Mouse (Mus musculus) stomach, embryonic 15.5 days (tissue): Measurements from ENCODE around the gene Ptp4a2. TPM values are rescaled to one million over a fixed set of nuclear protein-coding genes. Genes with fewer than 3 reads are reported as not detected.

ENCODE experiments used
- ATAC-seq: fragments of 200-750 bp; cut with Nextera tagmentation; 2 replicates; pipeline ENCODE4 v1.8.0; 2017; ENCODE audit warnings: low read depth, moderate number of reproducible peaks, moderate TSS enrichment; ENCODE audit not compliant: insufficient read depth, low FRiP score
- H3K27ac ChIP-seq: fragments of 300-500 bp; sonication (generic); 2 replicates; pipeline ENCODE4 v1.5.1; 2015; ENCODE audit warnings: mild to moderate bottlenecking, inconsistent platforms
- H3K27me3 ChIP-seq: fragments of 300-500 bp; sonication (generic); replicated peaks from 2 replicates; pipeline ENCODE4 v1.6.1; 2015; ENCODE audit warnings: inconsistent platforms
- H3K36me3 ChIP-seq: fragments of 300-500 bp; sonication (generic); 2 replicates; pipeline ENCODE4 v1.6.1; 2015; ENCODE audit warnings: inconsistent platforms
- H3K4me1 ChIP-seq: fragments of 300-500 bp; sonication (generic); 2 replicates; pipeline ENCODE4 v1.6.1; 2015; ENCODE audit warnings: inconsistent platforms
- H3K4me2 ChIP-seq: fragments of 300-500 bp; sonication (generic); 2 replicates; pipeline ENCODE4 v1.6.1; 2015; ENCODE audit warnings: mild to moderate bottlenecking, inconsistent platforms
- H3K4me3 ChIP-seq: fragments of 300-500 bp; sonication (generic); replicated peaks from 2 replicates; pipeline ENCODE4 v1.5.1; 2015; ENCODE audit warnings: inconsistent platforms
- H3K9ac ChIP-seq: fragments of 300-500 bp; sonication (generic); 2 replicates; pipeline ENCODE4 v1.6.1; 2015; ENCODE audit warnings: inconsistent platforms
- H3K9me3 ChIP-seq: fragments of 300-500 bp; sonication (generic); 2 replicates; pipeline ENCODE4 v1.6.1; 2016; ENCODE audit warnings: inconsistent platforms
- WGBS: fragments of 180-500 bp; shearing (Covaris S2); methylation state at CpG from one replicate; pipeline ENCODE4 v1.1.7; 2015; 5-methylcytosine and 5-hydroxymethylcytosine counted together
- polyA plus RNA-seq: library from polyadenylated mRNA; unstranded; fragments of >200 nt; fragmentation: Nextera tagmentation; extraction: Ambion mirVana; gene quantifications from 2 replicates; pipeline ENCODE4 v1.2.1, GENCODE M21; 2015

Ptp4a2 gene
- polyA plus RNA-seq, 1 experiment from 2014 or later, result 318 TPM

DNA sequence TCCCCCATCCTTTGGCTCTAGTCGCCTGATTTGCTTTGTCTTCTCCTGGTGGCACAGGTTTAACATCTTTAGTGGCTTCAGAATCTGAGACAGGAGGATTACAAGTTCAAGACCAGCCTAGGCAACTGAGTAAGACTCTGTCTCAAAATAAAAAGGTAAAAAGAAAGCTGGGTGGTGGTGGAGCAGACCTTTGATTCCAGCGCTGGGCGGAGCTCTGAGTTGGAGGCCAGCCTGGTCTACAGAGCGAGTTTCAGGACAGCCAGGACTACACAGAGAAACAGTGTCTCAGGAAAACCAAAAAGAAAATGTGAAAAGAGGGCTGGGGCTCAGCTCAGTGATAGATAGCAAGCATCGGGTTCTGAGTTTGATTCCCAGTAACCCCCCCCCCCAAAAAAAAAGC is 27.5 kb upstream of the Ptp4a2 start:
- Histone ChIP-seq H3K36me3 (no peaks in the 10 kb centered on the region), H3K27ac (no peak overlapping the region), H3K4me3 (no peak overlapping the region), H3K4me2 (no peak overlapping the region), H3K27me3 (no peaks in the 10 kb centered on the region), H3K4me1 (0 out of 2 replicates have a peak, but pooled peaks cover 2% of the 10 kb centered on the region), H3K9ac (no peak overlapping the region), H3K9me3 (no peaks in the 10 kb centered on the region)
- WGBS, result 77% methylated on average over 5 of the region's 5 CpGs
- ATAC-seq, result no peak

DNA sequence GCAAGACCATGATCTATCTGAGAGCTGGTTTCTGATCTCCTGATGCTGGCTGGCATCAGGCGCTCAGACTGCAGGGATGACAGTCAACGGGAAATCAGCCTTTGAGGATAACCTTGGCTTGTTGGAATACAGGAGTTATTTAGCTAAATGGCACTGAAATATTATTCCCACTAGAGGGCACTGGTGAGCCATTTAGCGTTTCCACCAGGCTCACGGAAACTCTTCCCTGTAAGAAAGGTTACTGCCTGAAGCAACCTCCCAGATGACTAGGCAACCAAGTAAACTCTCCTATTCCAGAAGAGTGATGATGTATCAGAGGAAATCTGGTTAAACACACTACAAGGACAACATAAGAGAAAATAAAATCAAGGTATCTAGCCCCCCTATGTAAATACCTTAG is 25.8 kb upstream of the Ptp4a2 start:
- Histone ChIP-seq H3K27ac (no peak overlapping the region), H3K27me3 (no peaks in the 10 kb centered on the region), H3K9me3 (no peaks in the 10 kb centered on the region), H3K9ac (no peak overlapping the region), H3K36me3 (no peaks in the 10 kb centered on the region), H3K4me1 (0 out of 2 replicates have a peak, but pooled peaks cover 2% of the 10 kb centered on the region), H3K4me2 (no peak overlapping the region), H3K4me3 (no peak overlapping the region)
- 1% methylated on average over 4 of the region's 4 CpGs for WGBS
- no peak for ATAC-seq

- no peaks in the 10 kb centered on the region for H3K4me1 ChIP-seq
- no peak for ATAC-seq
- 39% methylated on average over 8 of the region's 8 CpGs for WGBS
- H3K27ac ChIP-seq, result no peak overlapping the region
- no peak overlapping the region for H3K9ac ChIP-seq
- H3K27me3 ChIP-seq, result no peaks in the 10 kb centered on the region
- H3K4me3 ChIP-seq, result no peak overlapping the region
- no peaks in the 10 kb centered on the region for H3K9me3 ChIP-seq
- H3K36me3 ChIP-seq, result no peaks in the 10 kb centered on the region
- no peak overlapping the region for H3K4me2 ChIP-seq
Measured at GRCm38 (mm10) chr4:129788693-129789092, 22.3 kb upstream of the Ptp4a2 start.

GRCm38 (mm10) chr4:129789635-129790034 is 21.4 kb upstream of the Ptp4a2 start:
- no peak for ATAC-seq
- Histone ChIP-seq H3K27ac (no peak overlapping the region), H3K27me3 (no peaks in the 10 kb centered on the region), H3K4me2 (no peak overlapping the region), H3K4me1 (peaks cover 3% of the 10 kb centered on the region), H3K4me3 (no peak overlapping the region), H3K9me3 (no peaks in the 10 kb centered on the region), H3K9ac (no peak overlapping the region), H3K36me3 (no peaks in the 10 kb centered on the region)
- WGBS, result 95% methylated on average over 2 of the region's 2 CpGs

DNA sequence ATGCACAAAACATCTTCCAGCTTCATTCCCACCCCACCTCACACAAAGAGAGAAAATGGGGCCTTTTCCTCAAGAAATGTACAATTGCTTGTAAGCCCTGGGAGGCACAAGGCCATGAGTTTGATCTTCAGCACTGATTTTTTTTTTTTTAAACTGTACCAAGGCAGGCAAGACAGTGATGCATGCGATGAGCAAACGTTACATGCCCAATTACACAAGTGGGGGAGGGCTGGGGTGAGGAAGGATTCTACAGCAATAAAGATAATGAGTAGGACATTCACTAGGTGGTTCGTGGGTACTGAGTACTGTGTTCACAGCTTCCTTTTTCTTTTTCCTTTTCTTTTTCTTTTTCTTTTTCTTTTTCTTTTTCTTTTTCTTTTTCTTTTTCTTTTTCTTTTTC is 20.5 kb upstream of the Ptp4a2 start:
- Histone ChIP-seq H3K27ac (no peak overlapping the region), H3K9ac (no peak overlapping the region), H3K4me3 (no peak overlapping the region), H3K36me3 (no peaks in the 10 kb centered on the region), H3K4me2 (no peak overlapping the region), H3K9me3 (no peaks in the 10 kb centered on the region), H3K27me3 (no peaks in the 10 kb centered on the region), H3K4me1 (peaks cover 12% of the 10 kb centered on the region)
- no peak for ATAC-seq
- 69% methylated on average over 3 of the region's 3 CpGs for WGBS

GRCm38 (mm10) chr4:129791399-129791798 is 19.6 kb upstream of the Ptp4a2 start:
- no peaks in the 10 kb centered on the region for H3K9me3 ChIP-seq
- H3K27me3 ChIP-seq, result no peaks in the 10 kb centered on the region
- H3K9ac ChIP-seq, result no peak overlapping the region
- H3K36me3 ChIP-seq, result no peaks in the 10 kb centered on the region
- ATAC-seq, result no peak
- H3K4me2 ChIP-seq, result no peak overlapping the region
- H3K27ac ChIP-seq, result no peak overlapping the region
- no peak overlapping the region for H3K4me3 ChIP-seq
- WGBS, result 27% methylated on average over 1 of the region's 1 CpGs
- peaks cover 21% of the 10 kb centered on the region for H3K4me1 ChIP-seq

DNA sequence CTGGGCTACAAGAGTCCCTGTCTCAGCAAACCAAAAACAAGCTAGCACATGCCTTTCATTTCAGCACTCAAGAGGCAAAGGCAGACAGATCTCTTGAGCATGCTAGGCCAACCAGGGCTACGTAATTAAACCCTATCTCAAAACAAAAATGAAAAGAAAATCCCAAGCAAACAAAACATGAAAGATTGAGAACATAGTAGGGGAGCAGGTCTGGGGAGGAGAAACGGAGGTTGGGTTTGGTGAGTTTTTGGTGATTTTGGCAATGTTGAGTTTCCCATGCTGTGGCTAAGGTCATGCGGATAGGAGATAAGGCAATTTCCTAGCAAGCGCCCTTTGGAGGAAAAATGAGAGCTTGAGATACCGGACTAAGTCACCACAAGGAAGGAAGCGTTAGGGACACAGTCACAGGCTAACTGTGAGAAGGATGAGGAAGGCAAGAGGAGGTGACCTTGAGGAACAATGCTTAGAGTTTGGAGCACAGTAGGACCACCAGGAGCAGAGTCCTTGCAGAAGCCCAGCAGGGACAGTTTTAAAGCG is 18.3 kb upstream of the Ptp4a2 start:
- no peaks in the 10 kb centered on the region for H3K27me3 ChIP-seq

GRCm38 (mm10) chr4:129793713-129794329 is 17.2 kb upstream of the Ptp4a2 start:
- no peaks in the 10 kb centered on the region for H3K27me3 ChIP-seq
- H3K4me1 ChIP-seq, result peaks cover 21% of the 10 kb centered on the region
- no peaks in the 10 kb centered on the region for H3K36me3 ChIP-seq
- 62% methylated on average over 5 of the region's 5 CpGs for WGBS
- H3K9ac ChIP-seq, result no peak overlapping the region
- peak overlapping the region; percentile 95 for H3K27ac ChIP-seq
- no peak overlapping the region for H3K4me2 ChIP-seq
- ATAC-seq, result peak; percentile 82
- no peak overlapping the region for H3K4me3 ChIP-seq
- H3K9me3 ChIP-seq, result no peaks in the 10 kb centered on the region

More for the DNA sequence above, 18.3 kb upstream of the Ptp4a2 start:
- H3K36me3 ChIP-seq, result no peaks in the 10 kb centered on the region
- no peak overlapping the region for H3K4me3 ChIP-seq
- H3K9me3 ChIP-seq, result no peaks in the 10 kb centered on the region
- WGBS, result 77% methylated on average over 7 of the region's 7 CpGs
- no peak overlapping the region for H3K27ac ChIP-seq
- ATAC-seq, result no peak
- H3K9ac ChIP-seq, result no peak overlapping the region
- no peak overlapping the region for H3K4me2 ChIP-seq
- peaks cover 21% of the 10 kb centered on the region for H3K4me1 ChIP-seq

- peak; percentile 74 for ATAC-seq
- Histone ChIP-seq H3K4me3 (peak overlapping the region; percentile 25), H3K9ac (no peak overlapping the region; the same call in 1 of the 2 replicates), H3K4me1 (peaks cover 21% of the 10 kb centered on the region), H3K9me3 (no peaks in the 10 kb centered on the region), H3K27me3 (no peaks in the 10 kb centered on the region), H3K36me3 (no peaks in the 10 kb centered on the region), H3K27ac (peak overlapping the region; percentile 95), H3K4me2 (peak overlapping the region; percentile 53)
- 9% methylated on average over 17 of the region's 17 CpGs for WGBS
Measured at GRCm38 (mm10) chr4:129795151-129795860, 15.7 kb upstream of the Ptp4a2 start.

GRCm38 (mm10) chr4:129795861-129796260 is 15.2 kb upstream of the Ptp4a2 start:
- Histone ChIP-seq H3K4me2 (peak overlapping the region; percentile 53), H3K9me3 (no peaks in the 10 kb centered on the region), H3K4me3 (peak overlapping the region; percentile 25; the same call in 1 of the 2 replicates), H3K27ac (peak overlapping the region; percentile 95), H3K9ac (no peak overlapping the region; the same call in 1 of the 2 replicates), H3K27me3 (no peaks in the 10 kb centered on the region), H3K4me1 (peaks cover 21% of the 10 kb centered on the region), H3K36me3 (no peaks in the 10 kb centered on the region)
- ATAC-seq, result no peak
- 15% methylated on average over 8 of the region's 8 CpGs for WGBS

- H3K27me3 ChIP-seq, result no peaks in the 10 kb centered on the region
- no peaks in the 10 kb centered on the region for H3K36me3 ChIP-seq
- no peak overlapping the region for H3K4me2 ChIP-seq
- H3K4me1 ChIP-seq, result peaks cover 21% of the 10 kb centered on the region
- 41% methylated on average over 5 of the region's 5 CpGs for WGBS
- H3K4me3 ChIP-seq, result no peak overlapping the region
- H3K27ac ChIP-seq, result no peak overlapping the region
- no peak for ATAC-seq
- H3K9me3 ChIP-seq, result no peaks in the 10 kb centered on the region
- no peak overlapping the region for H3K9ac ChIP-seq
Measured at GRCm38 (mm10) chr4:129797985-129798384, 13.0 kb upstream of the Ptp4a2 start.

- H3K4me1 ChIP-seq, result no peaks in the 10 kb centered on the region
- WGBS, result 76% methylated on average over 1 of the region's 1 CpGs
- no peak overlapping the region for H3K9ac ChIP-seq
- H3K4me2 ChIP-seq, result no peak overlapping the region
- no peaks in the 10 kb centered on the region for H3K27me3 ChIP-seq
- H3K4me3 ChIP-seq, result no peak overlapping the region
- no peaks in the 10 kb centered on the region for H3K36me3 ChIP-seq
- no peak for ATAC-seq
- H3K9me3 ChIP-seq, result no peaks in the 10 kb centered on the region
- H3K27ac ChIP-seq, result no peak overlapping the region
Measured at GRCm38 (mm10) chr4:129803368-129803767, 7.7 kb upstream of the Ptp4a2 start.
